Mouse (Mus musculus) spleen, adult 18-20 months (tissue): ENCODE measurements around the gene Slc35b1.

ENCODE experiments used
- DNase-seq, 2 experiments: peaks; one replicate each; pipeline ENCODE4 v3.0.0; 2022; ENCODE audit warnings: mixed read lengths in 2 of 2

The Slc35b1 gene

GRCm38 (mm10) chr11:95384319-95384972 lies at the start of gene Slc35b1:
Gene Slc35b1 (plus strand): TSS chr11:95384692.
- peak; percentile 83 to 88 for DNase-seq

GRCm38 (mm10) chr11:95336568-95337128 lies 47.8 kb upstream of the Slc35b1 start, which contains the start of gene Fam117a:
Gene Fam117a (plus strand): TSS chr11:95337018.
- DNase-seq: peak; percentile 80 to 85

GRCm38 (mm10) chr11:95337129-95337813 lies 47.2 kb upstream of the Slc35b1 start:
- DNase-seq: peak; percentile 52 to 67

GRCm38 (mm10) chr11:95337846-95338342 lies 46.6 kb upstream of the Slc35b1 start:
- peak in 1 of 2 experiments; percentile 23 for DNase-seq

- DNase-seq: no peak
Measured at GRCm38 (mm10) chr11:95339471-95340021, 44.9 kb upstream of the Slc35b1 start.

GRCm38 (mm10) chr11:95340259-95340658 lies 44.2 kb upstream of the Slc35b1 start:
- no peak for DNase-seq

GRCm38 (mm10) chr11:95340664-95341063 lies 43.8 kb upstream of the Slc35b1 start:
- no peak for DNase-seq

- DNase-seq: no peak
Measured at GRCm38 (mm10) chr11:95343180-95343579, 41.3 kb upstream of the Slc35b1 start.

GRCm38 (mm10) chr11:95344181-95344580 lies 40.3 kb upstream of the Slc35b1 start:
- DNase-seq: no peak

GRCm38 (mm10) chr11:95350289-95350688 lies 34.2 kb upstream of the Slc35b1 start:
- no peak for DNase-seq

- DNase-seq: peak; percentile 32 to 43
Measured at GRCm38 (mm10) chr11:95350960-95351359, 33.5 kb upstream of the Slc35b1 start.

- DNase-seq: no peak
Measured at GRCm38 (mm10) chr11:95352686-95353085, 31.8 kb upstream of the Slc35b1 start.

- DNase-seq: no peak
Measured at GRCm38 (mm10) chr11:95353226-95353625, 31.3 kb upstream of the Slc35b1 start.

GRCm38 (mm10) chr11:95354228-95354944 lies 30.1 kb upstream of the Slc35b1 start:
- DNase-seq: peak in 1 of 2 experiments; percentile 24

- no peak for DNase-seq
Measured at GRCm38 (mm10) chr11:95354945-95355660, 29.4 kb upstream of the Slc35b1 start.

- DNase-seq: no peak
Measured at GRCm38 (mm10) chr11:95355661-95356011, 28.9 kb upstream of the Slc35b1 start.

- no peak for DNase-seq
Measured at GRCm38 (mm10) chr11:95356039-95356438, 28.5 kb upstream of the Slc35b1 start.

GRCm38 (mm10) chr11:95356469-95357273 lies 27.8 kb upstream of the Slc35b1 start:
- DNase-seq: peak; percentile 85 to 87

- DNase-seq: no peak
Measured at GRCm38 (mm10) chr11:95358263-95358662, 26.2 kb upstream of the Slc35b1 start.

- DNase-seq: no peak
Measured at GRCm38 (mm10) chr11:95364388-95364787, 20.1 kb upstream of the Slc35b1 start.

- peak; percentile 17 to 36 for DNase-seq
Measured at GRCm38 (mm10) chr11:95365596-95365995, 18.9 kb upstream of the Slc35b1 start.
